Mouse (Mus musculus) ES-Bruce4 (cell line): ENCODE measurements around the gene Ssx2ip. TPM values are rescaled to one million over a fixed set of nuclear protein-coding genes. Genes with fewer than 3 reads are reported as not detected.

ENCODE experiments used
- H3K27ac ChIP-seq: 2 replicates; pipeline ENCODE4 v1.5.1; 2012; ENCODE audit warnings: low read length, inconsistent platforms; ENCODE audit not compliant: insufficient read depth
- H3K27me3 ChIP-seq: 2 replicates; pipeline ENCODE4 v1.6.1; 2012; ENCODE audit warnings: mild to moderate bottlenecking, low read length, inconsistent platforms; ENCODE audit not compliant: control insufficient read depth, poor library complexity, insufficient read depth, severe bottlenecking
- H3K36me3 ChIP-seq: 2 replicates; pipeline ENCODE4 v1.6.1; 2012; ENCODE audit warnings: inconsistent platforms, mild to moderate bottlenecking, low read length, moderate library complexity; ENCODE audit not compliant: control insufficient read depth, poor library complexity, insufficient read depth, severe bottlenecking
- H3K4me1 ChIP-seq: one replicate; pipeline ENCODE4 v1.8.1; 2011; ENCODE audit warnings: low read length; ENCODE audit not compliant: control insufficient read depth, insufficient read depth
- H3K4me3 ChIP-seq: 2 replicates; pipeline ENCODE4 v1.5.1; 2011; ENCODE audit warnings: low read depth, mild to moderate bottlenecking, low read length
- H3K9ac ChIP-seq: 2 replicates; pipeline ENCODE4 v1.6.1; 2012; ENCODE audit warnings: low read depth, mild to moderate bottlenecking, inconsistent platforms; ENCODE audit not compliant: poor library complexity, severe bottlenecking
- H3K9me3 ChIP-seq: replicated peaks from 2 replicates; pipeline ENCODE4 v1.6.1; 2012; ENCODE audit warnings: mild to moderate bottlenecking, low read length, inconsistent platforms; ENCODE audit not compliant: control insufficient read depth, poor library complexity, insufficient read depth, severe bottlenecking
- CTCF ChIP-seq: IDR thresholded peaks from one replicate; pipeline ENCODE4 v1.8.1; 2011; ENCODE audit warnings: low read depth, low read length
- EP300 ChIP-seq: IDR thresholded peaks from 2 replicates; pipeline ENCODE4 v1.6.1; 2011; ENCODE audit warnings: low read depth, low read length; ENCODE audit not compliant: insufficient read depth
- POLR2A ChIP-seq: IDR thresholded peaks from one replicate; pipeline ENCODE4 v1.8.1; 2011; ENCODE audit warnings: low read length; ENCODE audit not compliant: insufficient read depth
- polyA plus RNA-seq: library from polyadenylated mRNA; stranded (reverse); fragments of >200 nt; gene quantifications from 2 replicates; pipeline ENCODE4 v1.2.4, GENCODE M21; 2011; ENCODE audit warnings: low read depth; ENCODE audit not compliant: missing spikeins, insufficient read depth, insufficient read length

Ssx2ip gene
- polyA plus RNA-seq, 1 experiment, result 28.2 TPM

GRCm38 (mm10) chr3:146396934-146397333 is 7.5 kb upstream of the Ssx2ip start:
- no peaks in the 10 kb centered on the region for H3K4me1 ChIP-seq

GRCm38 (mm10) chr3:146397847-146398246 is 6.6 kb upstream of the Ssx2ip start:
- TF ChIP-seq CTCF (no peak), EP300 (no peak), POLR2A (no peak)
- Histone ChIP-seq H3K9ac (no peak overlapping the region), H3K27ac (no peak overlapping the region), H3K4me1 (no peaks in the 10 kb centered on the region), H3K27me3 (no peaks in the 10 kb centered on the region), H3K9me3 (no peaks in the 10 kb centered on the region), H3K36me3 (no peaks in the 10 kb centered on the region), H3K4me3 (no peak overlapping the region)

More at GRCm38 (mm10) chr3:146396934-146397333, 7.5 kb upstream of the Ssx2ip start:
- no peak overlapping the region for H3K4me3 ChIP-seq
- no peaks in the 10 kb centered on the region for H3K9me3 ChIP-seq
- no peak overlapping the region for H3K27ac ChIP-seq
- H3K36me3 ChIP-seq, result no peaks in the 10 kb centered on the region
- no peak overlapping the region for H3K9ac ChIP-seq
- no peaks in the 10 kb centered on the region for H3K27me3 ChIP-seq
- no peak for TF ChIP-seq EP300
- no peak for TF ChIP-seq POLR2A
- no peak for TF ChIP-seq CTCF

GRCm38 (mm10) chr3:146399203-146399602 is 5.2 kb upstream of the Ssx2ip start:
- H3K27me3 ChIP-seq, result no peaks in the 10 kb centered on the region
- no peak overlapping the region for H3K9ac ChIP-seq
- no peak overlapping the region for H3K27ac ChIP-seq
- TF ChIP-seq CTCF (no peak), EP300 (no peak), POLR2A (no peak)
- H3K4me3 ChIP-seq, result no peak overlapping the region
- H3K36me3 ChIP-seq, result no peaks in the 10 kb centered on the region
- no peaks in the 10 kb centered on the region for H3K4me1 ChIP-seq
- 0 out of 2 replicates have a peak, but pooled peaks cover 3% of the 10 kb centered on the region for H3K9me3 ChIP-seq

GRCm38 (mm10) chr3:146403770-146404169 is 672 bp upstream of the Ssx2ip start:
- no peaks in the 10 kb centered on the region for H3K36me3 ChIP-seq
- peak overlapping the region; percentile 90 for H3K9ac ChIP-seq
- peak overlapping the region; percentile 64 for H3K4me3 ChIP-seq
- H3K4me1 ChIP-seq, result peaks cover 2% of the 10 kb centered on the region
- H3K9me3 ChIP-seq, result 0 out of 2 replicates have a peak, but pooled peaks cover 3% of the 10 kb centered on the region
- H3K27me3 ChIP-seq, result no peaks in the 10 kb centered on the region
- no peak for TF ChIP-seq POLR2A
- TF ChIP-seq EP300, result no peak
- no peak for TF ChIP-seq CTCF
- H3K27ac ChIP-seq, result peak overlapping the region; percentile 60; the same call in 1 of the 2 replicates

- no peak for TF ChIP-seq POLR2A
- no peak for TF ChIP-seq CTCF
- no peak for TF ChIP-seq EP300
- H3K4me1 ChIP-seq, result peaks cover 2% of the 10 kb centered on the region
- H3K27me3 ChIP-seq, result no peaks in the 10 kb centered on the region
- peak overlapping the region; percentile 95 for H3K4me3 ChIP-seq
- H3K9ac ChIP-seq, result peak overlapping the region; percentile 90
- H3K36me3 ChIP-seq, result no peaks in the 10 kb centered on the region
- H3K27ac ChIP-seq, result no peak overlapping the region
- H3K9me3 ChIP-seq, result 0 out of 2 replicates have a peak, but pooled peaks cover 3% of the 10 kb centered on the region
Observed at GRCm38 (mm10) chr3:146405213-146406006, 968 bp downstream of the Ssx2ip start.

GRCm38 (mm10) chr3:146406007-146406341 is 1.5 kb downstream of the Ssx2ip start:
- Histone ChIP-seq H3K36me3 (no peaks in the 10 kb centered on the region), H3K9me3 (0 out of 2 replicates have a peak, but pooled peaks cover 3% of the 10 kb centered on the region), H3K27ac (no peak overlapping the region), H3K9ac (peak overlapping the region; percentile 90), H3K4me3 (peak overlapping the region; percentile 95; the same call in 1 of the 2 replicates), H3K27me3 (no peaks in the 10 kb centered on the region), H3K4me1 (peaks cover 2% of the 10 kb centered on the region)
- TF ChIP-seq EP300 (no peak), POLR2A (no peak), CTCF (no peak)
